Mouse (Mus musculus) fibroblast of lung, adult 2 months (primary cell): Measurements from ENCODE around the gene Cxcr2.

Experiments
- DNase-seq: peaks from one replicate; pipeline ENCODE4 v3.0.0-alpha.2; 2011; ENCODE audit warnings: low read depth

The Cxcr2 gene

GRCm38 (mm10) chr1:74197726-74198470 lies 44.1 kb downstream of the Cxcr2 start:
- no peak for DNase-seq

GRCm38 (mm10) chr1:74199046-74199445 lies 45.3 kb downstream of the Cxcr2 start:
- DNase-seq: no peak

- DNase-seq: no peak
Observed at GRCm38 (mm10) chr1:74201048-74201844, 47.5 kb downstream of the Cxcr2 start.

- DNase-seq: no peak
Observed at GRCm38 (mm10) chr1:74203457-74203856, 49.7 kb downstream of the Cxcr2 start.

- DNase-seq: peak; percentile 17
Observed at GRCm38 (mm10) chr1:74205881-74206280, 52.1 kb downstream of the Cxcr2 start.

GRCm38 (mm10) chr1:74206642-74207041 lies 52.9 kb downstream of the Cxcr2 start:
- no peak for DNase-seq

GRCm38 (mm10) chr1:74207906-74208305 lies 54.1 kb downstream of the Cxcr2 start:
- DNase-seq: no peak

- no peak for DNase-seq
Observed at GRCm38 (mm10) chr1:74208941-74209340, 55.2 kb downstream of the Cxcr2 start.
